Mouse (Mus musculus) kidney, embryonic 15.5 days (tissue): ENCODE data around the gene Hecw2. TPM values are rescaled to one million over a fixed set of nuclear protein-coding genes. Genes with fewer than 3 reads are reported as not detected.

Experiments
- ATAC-seq: fragments of 200-750 bp; cut with Nextera tagmentation; replicated peaks from 2 replicates; pipeline ENCODE4 v1.8.0; 2017; ENCODE audit warnings: moderate TSS enrichment; ENCODE audit not compliant: low FRiP score
- H3K27ac ChIP-seq: fragments of 300-500 bp; sonication (generic); 2 replicates; pipeline ENCODE4 v1.5.1; 2015; ENCODE audit warnings: mild to moderate bottlenecking, inconsistent platforms
- H3K27me3 ChIP-seq: fragments of 300-500 bp; sonication (generic); 2 replicates; pipeline ENCODE4 v1.6.1; 2015; ENCODE audit warnings: inconsistent platforms
- H3K36me3 ChIP-seq: fragments of 300-500 bp; sonication (generic); 2 replicates; pipeline ENCODE4 v1.6.1; 2015; ENCODE audit warnings: inconsistent platforms
- H3K4me1 ChIP-seq: fragments of 300-500 bp; sonication (generic); 2 replicates; pipeline ENCODE4 v1.6.1; 2015; ENCODE audit warnings: inconsistent platforms
- H3K4me2 ChIP-seq: fragments of 300-500 bp; sonication (generic); 2 replicates; pipeline ENCODE4 v1.6.1; 2015; ENCODE audit warnings: moderate library complexity, mild to moderate bottlenecking, inconsistent platforms
- H3K4me3 ChIP-seq: fragments of 300-500 bp; sonication (generic); replicated peaks from 2 replicates; pipeline ENCODE4 v1.5.1; 2015; ENCODE audit warnings: mild to moderate bottlenecking, inconsistent platforms
- H3K9ac ChIP-seq: fragments of 300-500 bp; sonication (generic); 2 replicates; pipeline ENCODE4 v1.6.1; 2015; ENCODE audit warnings: mild to moderate bottlenecking, inconsistent platforms
- H3K9me3 ChIP-seq: fragments of 300-500 bp; sonication (generic); replicated peaks from 2 replicates; pipeline ENCODE4 v1.6.1; 2016; ENCODE audit warnings: inconsistent platforms
- WGBS: fragments of 180-500 bp; shearing (Covaris S2); methylation state at CpG from one replicate; pipeline ENCODE4 v1.1.7; 2015; ENCODE audit warnings: mixed read lengths; 5-methylcytosine and 5-hydroxymethylcytosine counted together
- polyA plus RNA-seq: library from polyadenylated mRNA; unstranded; fragments of >200 nt; fragmentation: Nextera tagmentation; extraction: Ambion mirVana; gene quantifications from 2 replicates; pipeline ENCODE4 v1.2.1, GENCODE M21; 2015

Hecw2 gene
- polyA plus RNA-seq, 1 experiment from 2014 or later, result 3.2 TPM

- no peak overlapping the region for H3K27ac ChIP-seq
- no peaks in the 10 kb centered on the region for H3K9me3 ChIP-seq
- no peaks in the 10 kb centered on the region for H3K4me1 ChIP-seq
- H3K27me3 ChIP-seq, result no peaks in the 10 kb centered on the region
- H3K4me2 ChIP-seq, result no peak overlapping the region
- ATAC-seq, result no peak
- no peaks in the 10 kb centered on the region for H3K36me3 ChIP-seq
- H3K4me3 ChIP-seq, result no peak overlapping the region
- no peak overlapping the region for H3K9ac ChIP-seq
Observed at GRCm38 (mm10) chr1:53859175-53859574, 335.8 kb downstream of the Hecw2 start.

GRCm38 (mm10) chr1:53856501-53857103 is 338.4 kb downstream of the Hecw2 start:
- no peak overlapping the region for H3K27ac ChIP-seq
- H3K4me1 ChIP-seq, result no peaks in the 10 kb centered on the region
- H3K4me3 ChIP-seq, result no peak overlapping the region
- H3K9me3 ChIP-seq, result no peaks in the 10 kb centered on the region
- H3K36me3 ChIP-seq, result no peaks in the 10 kb centered on the region
- no peak overlapping the region for H3K4me2 ChIP-seq
- 87% methylated on average over 7 of the region's 7 CpGs for WGBS
- no peak for ATAC-seq
- H3K27me3 ChIP-seq, result no peaks in the 10 kb centered on the region
- H3K9ac ChIP-seq, result no peak overlapping the region

DNA sequence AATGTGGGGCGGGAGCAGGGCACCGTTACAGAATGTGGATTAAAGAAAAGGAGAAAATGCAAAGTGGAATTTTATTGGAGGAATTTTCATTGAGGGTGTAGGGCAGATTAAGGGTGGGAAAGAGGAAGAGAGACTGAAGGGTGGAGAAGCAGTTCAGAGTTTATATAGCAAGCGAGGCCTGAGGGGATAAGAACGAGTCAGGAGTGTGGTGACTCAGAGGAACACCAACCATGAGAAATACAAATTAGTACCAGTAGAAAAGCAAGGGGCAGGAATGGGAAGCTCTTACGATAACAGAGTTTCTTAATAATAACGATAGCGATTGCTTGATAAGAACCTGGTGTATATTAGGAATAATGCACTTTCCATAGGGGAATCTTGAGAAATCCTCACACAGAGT is 339.2 kb downstream of the Hecw2 start:
- 88% methylated on average over 7 of the region's 7 CpGs for WGBS
- Histone ChIP-seq H3K27ac (no peak overlapping the region), H3K27me3 (no peaks in the 10 kb centered on the region), H3K4me2 (no peak overlapping the region), H3K4me1 (no peaks in the 10 kb centered on the region), H3K9me3 (no peaks in the 10 kb centered on the region), H3K4me3 (no peak overlapping the region), H3K9ac (no peak overlapping the region), H3K36me3 (no peaks in the 10 kb centered on the region)
- ATAC-seq, result no peak

GRCm38 (mm10) chr1:53852086-53852610 is 342.8 kb downstream of the Hecw2 start:
- WGBS, result 91% methylated on average over 3 of the region's 3 CpGs
- no peaks in the 10 kb centered on the region for H3K4me1 ChIP-seq
- no peak overlapping the region for H3K9ac ChIP-seq
- no peak for ATAC-seq
- H3K27ac ChIP-seq, result no peak overlapping the region
- H3K27me3 ChIP-seq, result no peaks in the 10 kb centered on the region
- H3K4me2 ChIP-seq, result no peak overlapping the region
- no peaks in the 10 kb centered on the region for H3K9me3 ChIP-seq
- H3K36me3 ChIP-seq, result no peaks in the 10 kb centered on the region
- H3K4me3 ChIP-seq, result no peak overlapping the region

GRCm38 (mm10) chr1:53851334-53851733 is 343.6 kb downstream of the Hecw2 start:
- Histone ChIP-seq H3K27ac (no peak overlapping the region), H3K4me2 (no peak overlapping the region), H3K4me1 (no peaks in the 10 kb centered on the region), H3K4me3 (no peak overlapping the region), H3K9ac (no peak overlapping the region), H3K27me3 (no peaks in the 10 kb centered on the region), H3K9me3 (no peaks in the 10 kb centered on the region), H3K36me3 (no peaks in the 10 kb centered on the region)
- ATAC-seq, result no peak
- WGBS, result 64% methylated on average over 8 of the region's 8 CpGs

- Histone ChIP-seq H3K36me3 (no peaks in the 10 kb centered on the region), H3K4me3 (no peak overlapping the region), H3K4me2 (no peak overlapping the region), H3K27ac (no peak overlapping the region), H3K9me3 (no peaks in the 10 kb centered on the region), H3K27me3 (no peaks in the 10 kb centered on the region), H3K4me1 (no peaks in the 10 kb centered on the region), H3K9ac (no peak overlapping the region)
- 87% methylated on average over 6 of the region's 6 CpGs for WGBS
- peak; percentile 40; the same call in 1 of the 2 replicates for ATAC-seq
Observed at GRCm38 (mm10) chr1:53850891-53851290, 344.1 kb downstream of the Hecw2 start.

GRCm38 (mm10) chr1:53846665-53847237 is 348.2 kb downstream of the Hecw2 start:
- H3K27ac ChIP-seq, result peak overlapping the region; percentile 56

GRCm38 (mm10) chr1:53845854-53846253 is 349.1 kb downstream of the Hecw2 start:
- Histone ChIP-seq H3K4me2 (no peak overlapping the region), H3K36me3 (no peaks in the 10 kb centered on the region), H3K4me3 (no peak overlapping the region), H3K9ac (no peak overlapping the region), H3K27me3 (no peaks in the 10 kb centered on the region), H3K9me3 (no peaks in the 10 kb centered on the region), H3K4me1 (0 out of 2 replicates have a peak, but pooled peaks cover 3% of the 10 kb centered on the region), H3K27ac (peak overlapping the region; percentile 56; the same call in 1 of the 2 replicates)
- 71% methylated on average over 8 of the region's 8 CpGs for WGBS
- ATAC-seq, result peak; percentile 57

More at GRCm38 (mm10) chr1:53846665-53847237, 348.2 kb downstream of the Hecw2 start:
- Histone ChIP-seq H3K4me3 (no peak overlapping the region), H3K9ac (no peak overlapping the region), H3K9me3 (no peaks in the 10 kb centered on the region), H3K27me3 (no peaks in the 10 kb centered on the region), H3K36me3 (no peaks in the 10 kb centered on the region), H3K4me2 (no peak overlapping the region), H3K4me1 (no peaks in the 10 kb centered on the region)
- no peak for ATAC-seq
- 67% methylated on average over 2 of the region's 2 CpGs for WGBS

DNA sequence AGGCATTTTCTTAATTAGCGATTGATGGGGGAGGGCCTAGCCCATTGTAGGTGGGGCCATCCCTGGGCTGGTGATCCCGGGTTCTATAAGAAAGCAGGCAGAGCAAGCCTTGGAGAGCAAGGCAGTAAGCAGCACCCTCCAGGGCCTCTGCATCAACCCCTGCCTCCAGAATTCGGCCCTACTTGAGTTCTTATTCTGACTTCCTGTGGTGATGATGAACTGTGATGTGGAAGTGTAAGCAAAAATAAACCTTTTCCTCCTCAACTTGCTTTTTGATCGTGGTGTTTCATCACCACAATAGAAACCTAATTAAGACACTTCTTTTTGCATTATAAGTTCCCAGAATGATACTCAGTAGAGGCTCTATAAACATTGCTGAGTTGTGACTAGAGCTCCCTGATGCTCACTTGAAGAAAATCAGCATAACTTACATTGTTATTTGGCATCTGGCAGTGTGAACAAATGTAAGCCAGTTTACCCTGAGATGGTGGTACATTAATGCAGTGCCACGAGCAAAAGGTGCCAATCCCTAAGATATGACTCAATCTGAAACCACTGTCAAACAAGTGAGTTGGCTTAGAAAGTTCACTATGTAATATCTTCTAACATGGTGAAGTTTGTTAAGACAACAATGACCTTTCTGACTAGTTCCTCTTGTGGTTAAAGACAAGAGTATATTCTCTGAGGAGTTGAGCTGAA is 349.9 kb downstream of the Hecw2 start:
- 0 out of 2 replicates have a peak, but pooled peaks cover 3% of the 10 kb centered on the region for H3K4me1 ChIP-seq
- ATAC-seq, result no peak
- H3K4me2 ChIP-seq, result no peak overlapping the region
- no peak overlapping the region for H3K4me3 ChIP-seq
- no peaks in the 10 kb centered on the region for H3K27me3 ChIP-seq
- peak overlapping the region; percentile 48; the same call in 1 of the 2 replicates for H3K27ac ChIP-seq
- H3K9ac ChIP-seq, result no peak overlapping the region
- H3K9me3 ChIP-seq, result no peaks in the 10 kb centered on the region
- H3K36me3 ChIP-seq, result no peaks in the 10 kb centered on the region
- WGBS, result 76% methylated on average over 5 of the region's 5 CpGs

- 67% methylated on average over 8 of the region's 8 CpGs for WGBS
- no peak overlapping the region for H3K9ac ChIP-seq
- no peaks in the 10 kb centered on the region for H3K36me3 ChIP-seq
- no peak overlapping the region for H3K4me2 ChIP-seq
- no peaks in the 10 kb centered on the region for H3K9me3 ChIP-seq
- H3K4me1 ChIP-seq, result 0 out of 2 replicates have a peak, but pooled peaks cover 3% of the 10 kb centered on the region
- peak overlapping the region; percentile 48; the same call in 1 of the 2 replicates for H3K27ac ChIP-seq
- ATAC-seq, result 0 out of 2 replicates have a peak, but pooled peaks have one; percentile 33
- H3K27me3 ChIP-seq, result no peaks in the 10 kb centered on the region
- no peak overlapping the region for H3K4me3 ChIP-seq
Observed at GRCm38 (mm10) chr1:53844122-53844913, 350.6 kb downstream of the Hecw2 start.

- no peaks in the 10 kb centered on the region for H3K9me3 ChIP-seq
- H3K4me1 ChIP-seq, result 0 out of 2 replicates have a peak, but pooled peaks cover 3% of the 10 kb centered on the region
- no peak overlapping the region for H3K4me2 ChIP-seq
- no peaks in the 10 kb centered on the region for H3K27me3 ChIP-seq
- no peak for ATAC-seq
- WGBS, result 76% methylated on average over 3 of the region's 3 CpGs
- no peak overlapping the region for H3K4me3 ChIP-seq
- H3K36me3 ChIP-seq, result no peaks in the 10 kb centered on the region
- no peak overlapping the region for H3K27ac ChIP-seq
- H3K9ac ChIP-seq, result no peak overlapping the region
Observed at GRCm38 (mm10) chr1:53843051-53843450, 351.9 kb downstream of the Hecw2 start.
